Mouse (Mus musculus): Measurements from ENCODE around the gene St3gal5. TPM values are rescaled to one million over a fixed set of nuclear protein-coding genes. Genes with fewer than 3 reads are reported as not detected.

St3gal5 gene
- total RNA-seq, 4 experiments from 2014 or later: 106 to 366 (median 212) TPM

DNA sequence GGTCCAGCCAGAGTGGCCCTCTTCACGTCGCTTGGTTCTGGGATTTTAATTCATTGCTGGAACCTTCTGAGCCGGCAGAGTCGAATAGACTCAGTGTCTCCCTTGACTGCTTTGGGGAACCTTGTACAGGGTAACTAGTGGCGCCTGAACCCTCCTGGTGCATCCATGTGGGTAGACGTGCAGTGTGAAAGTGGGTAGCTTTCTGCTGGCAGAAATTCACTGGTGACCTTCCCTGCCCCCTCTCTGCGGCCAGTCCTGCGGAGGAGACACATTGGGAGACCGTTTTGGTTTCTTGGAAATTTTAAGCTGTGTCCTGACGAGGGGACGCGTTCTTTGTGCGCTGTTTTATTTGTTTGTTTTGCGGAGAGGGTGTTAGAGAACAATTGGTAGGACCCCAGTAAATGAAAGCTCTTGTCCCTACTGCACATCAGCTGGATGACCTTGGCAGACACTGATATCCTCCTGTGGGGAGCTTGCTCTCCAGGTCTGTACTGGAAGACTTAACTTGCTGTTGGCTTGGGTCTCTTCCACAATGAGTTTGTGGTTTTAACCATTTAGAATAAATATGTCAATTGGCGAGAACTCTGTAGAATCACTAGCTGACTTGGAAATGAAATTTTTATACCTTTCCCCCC, 746 bp downstream of the St3gal5 start:
- DNase-seq: no peak

DNA sequence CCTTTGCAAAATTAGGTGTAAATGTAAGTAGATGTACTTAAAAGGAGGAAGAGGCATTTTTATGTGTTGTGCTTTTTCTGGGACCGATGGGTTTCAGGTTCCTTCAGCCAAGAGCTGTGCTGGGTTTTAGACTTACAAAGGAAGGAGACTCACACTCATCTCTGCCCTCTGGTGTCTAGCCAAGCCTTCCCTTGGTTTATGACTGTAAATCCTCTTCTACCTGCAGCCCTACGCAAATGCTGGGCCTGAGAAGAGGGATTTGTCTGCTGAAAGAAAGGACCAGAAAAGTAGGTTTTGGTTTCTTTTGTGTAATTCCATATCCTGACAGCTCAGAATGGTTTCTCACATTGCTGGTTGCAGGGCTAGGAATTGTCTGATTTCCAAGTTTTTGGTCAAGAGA, 1.3 kb downstream of the St3gal5 start:
- no peak for DNase-seq

DNA sequence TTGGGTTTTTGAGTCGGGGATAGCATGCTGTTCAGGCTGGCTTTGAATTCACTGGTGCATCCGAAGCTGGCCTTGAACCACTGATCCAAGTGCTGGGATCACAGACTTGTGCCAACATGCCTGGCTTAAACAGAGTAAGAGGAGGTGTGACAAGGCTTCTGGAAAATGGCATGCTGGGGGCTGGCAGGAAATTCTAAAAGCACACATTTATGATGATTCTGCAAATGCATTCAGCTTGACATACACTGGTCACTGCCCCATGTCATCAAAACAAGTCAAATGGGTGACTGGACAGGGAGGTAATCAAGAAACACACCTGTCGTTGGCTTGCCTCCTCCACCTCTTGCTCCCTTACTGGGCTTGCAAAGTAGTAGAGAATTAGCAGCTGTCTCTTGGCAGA, 1.9 kb downstream of the St3gal5 start:
- DNase-seq: no peak

DNA sequence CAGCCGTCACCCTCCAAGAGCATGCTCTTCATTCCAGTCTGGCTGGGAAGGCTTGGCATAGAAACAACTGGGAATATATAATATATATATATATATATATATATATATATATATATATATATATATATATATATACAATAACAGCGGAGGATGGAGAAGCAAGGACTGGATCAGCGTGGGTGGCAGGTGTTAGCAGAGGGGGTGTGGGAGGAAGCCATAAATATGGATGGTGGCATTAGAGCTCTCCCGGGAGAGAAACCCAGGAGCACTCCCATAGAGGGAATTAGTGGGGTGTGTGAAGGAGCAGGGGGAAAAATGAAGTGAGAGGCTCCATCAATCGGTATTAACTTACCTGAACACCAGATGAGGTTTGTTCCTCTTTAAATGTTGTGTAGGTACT, 2.8 kb downstream of the St3gal5 start:
- no peak for DNase-seq

DNA sequence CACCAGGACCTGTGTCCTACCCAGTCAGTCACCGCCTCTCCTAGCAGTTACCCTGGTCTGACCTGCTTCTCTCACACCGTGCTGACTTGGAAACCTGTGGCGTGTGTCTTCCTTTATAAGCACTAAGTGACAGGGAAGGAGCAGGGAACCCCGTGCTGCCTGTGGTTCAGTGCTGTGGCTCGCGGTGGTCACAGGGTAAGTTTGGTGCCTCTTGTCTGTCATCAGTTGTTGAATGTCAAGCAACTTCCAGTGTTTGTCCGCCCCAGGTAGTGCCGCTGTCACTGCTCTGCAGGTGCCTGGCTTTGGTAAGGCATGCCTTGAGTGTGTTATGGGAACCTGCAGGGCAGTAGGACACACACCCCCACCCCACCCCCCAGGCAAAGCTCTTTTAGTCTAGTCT, 3.5 kb downstream of the St3gal5 start:
- no peak for DNase-seq

DNA sequence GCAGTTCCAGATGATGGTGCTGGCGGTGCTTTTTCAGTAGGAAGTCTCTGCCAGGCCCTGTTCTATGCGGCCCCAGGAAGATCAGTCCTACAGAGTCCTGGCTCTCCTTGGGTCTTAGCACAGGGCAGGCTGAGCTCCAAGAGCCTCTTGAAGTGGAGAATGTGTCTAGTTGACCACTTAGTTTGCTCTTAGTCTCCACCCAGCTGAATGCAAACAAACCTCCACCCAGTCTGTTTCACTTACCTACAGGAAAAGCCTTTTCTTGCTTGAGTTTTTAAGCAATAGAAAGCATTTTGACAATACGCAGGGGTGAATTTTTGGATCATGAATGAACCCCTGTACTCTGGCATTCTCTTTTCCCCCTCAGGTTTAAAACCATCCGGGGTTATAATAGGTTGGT, 4.0 kb downstream of the St3gal5 start:
- no peak for DNase-seq

DNA sequence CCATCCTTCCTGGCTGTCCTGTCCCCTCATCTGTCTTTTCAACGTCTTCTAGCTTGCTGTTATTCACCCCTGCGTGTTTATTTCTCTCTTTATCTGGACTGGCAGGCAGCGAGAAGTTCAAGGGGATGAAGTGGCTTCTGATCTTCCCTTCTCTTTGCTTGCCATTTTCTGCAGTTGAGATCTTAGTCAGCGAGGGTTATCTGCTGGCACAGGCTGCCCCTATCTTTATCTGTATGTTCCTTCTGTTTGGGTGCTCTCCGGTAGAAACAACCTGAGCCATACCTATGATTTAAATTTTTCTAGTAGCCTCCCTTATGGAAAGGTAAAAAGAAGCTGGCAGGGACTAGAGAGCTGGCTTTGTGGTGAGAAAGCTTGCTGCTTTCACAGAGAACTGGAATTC, 4.7 kb downstream of the St3gal5 start:
- DNase-seq: no peak

DNA sequence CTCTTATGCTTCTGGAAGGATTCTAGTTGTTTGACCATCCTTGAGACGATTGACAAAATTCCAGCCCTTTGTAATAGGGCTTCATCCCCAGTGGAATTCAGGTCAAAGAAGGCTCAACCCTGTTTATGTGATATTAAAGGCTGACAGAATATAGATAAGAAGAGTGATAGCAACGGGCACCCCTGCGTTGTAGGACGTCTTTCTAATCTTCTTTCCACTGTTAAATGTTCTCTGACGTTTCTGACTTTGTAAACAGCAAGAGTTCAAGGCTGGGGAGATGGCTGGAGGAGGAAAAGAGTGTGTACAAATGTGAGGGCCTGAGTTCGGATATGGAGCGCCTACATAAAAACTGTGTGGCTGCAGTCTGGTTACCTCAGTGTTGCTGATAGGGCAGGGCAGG, 7.1 kb downstream of the St3gal5 start:
- DNase-seq: no peak

DNA sequence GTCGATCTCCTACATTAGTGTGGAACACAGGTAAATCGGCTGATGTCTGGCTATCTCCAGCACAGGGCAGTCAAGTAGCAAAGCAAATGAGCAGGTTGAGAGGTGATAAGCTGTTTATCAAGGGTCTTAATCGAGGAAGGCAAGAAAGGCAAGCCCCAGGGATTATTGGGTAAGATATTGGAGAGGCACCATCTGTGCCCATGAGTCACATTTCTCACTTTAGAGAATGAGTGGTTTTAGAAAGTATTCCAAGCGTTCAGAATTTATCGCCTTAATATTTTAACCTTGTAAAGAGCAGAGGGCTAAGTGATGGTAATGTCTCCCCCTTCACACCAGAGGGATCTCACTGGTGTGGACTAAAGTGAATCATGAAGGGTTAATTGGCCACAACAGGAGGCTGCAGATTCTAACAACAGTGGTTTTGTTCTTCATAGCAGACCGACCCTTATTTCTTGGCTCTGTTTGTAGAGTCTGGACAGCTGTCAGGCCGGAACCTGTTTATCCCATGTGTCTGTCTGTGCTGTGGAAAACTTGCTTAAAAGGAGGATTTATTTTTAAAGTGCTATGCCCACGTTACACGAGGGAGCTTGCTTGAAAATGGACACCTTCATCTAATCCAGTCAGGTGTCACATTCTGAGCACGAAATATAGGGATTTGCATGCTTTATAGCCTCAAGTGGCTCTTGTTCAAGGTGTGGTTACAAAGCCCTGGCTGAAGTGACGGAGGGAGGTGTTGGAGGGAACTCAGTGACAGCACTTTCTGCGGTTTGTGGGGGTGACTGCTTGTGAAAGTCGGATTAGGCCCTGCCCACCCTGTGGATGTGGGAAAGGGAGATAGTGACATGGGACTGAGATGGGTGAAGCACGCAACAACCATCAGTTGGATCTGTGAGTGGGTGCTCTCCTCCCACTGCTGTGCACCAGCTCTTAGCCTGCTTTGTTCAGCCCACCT, 11.8 kb downstream of the St3gal5 start:
- DNase-seq: no peak

DNA sequence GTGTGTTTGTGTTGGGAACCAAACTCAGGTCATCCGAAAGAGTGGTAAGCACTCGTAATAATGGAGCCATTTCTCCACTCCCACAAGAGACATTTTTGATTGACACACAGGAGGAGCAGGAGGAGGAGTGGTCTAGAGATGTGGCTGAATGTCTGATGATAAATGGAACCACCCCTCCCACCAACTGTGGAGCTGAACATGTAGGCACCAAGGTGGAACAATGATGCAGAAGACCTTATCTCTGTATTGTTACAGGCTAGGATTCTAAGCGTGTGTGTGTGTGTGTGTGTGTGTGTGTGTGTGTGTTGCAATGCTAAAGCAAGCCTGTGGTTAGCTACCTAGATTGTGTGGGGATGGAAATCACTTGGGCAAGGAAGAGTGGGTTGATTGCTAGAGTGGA, 13.2 kb downstream of the St3gal5 start:
- DNase-seq: no peak

DNA sequence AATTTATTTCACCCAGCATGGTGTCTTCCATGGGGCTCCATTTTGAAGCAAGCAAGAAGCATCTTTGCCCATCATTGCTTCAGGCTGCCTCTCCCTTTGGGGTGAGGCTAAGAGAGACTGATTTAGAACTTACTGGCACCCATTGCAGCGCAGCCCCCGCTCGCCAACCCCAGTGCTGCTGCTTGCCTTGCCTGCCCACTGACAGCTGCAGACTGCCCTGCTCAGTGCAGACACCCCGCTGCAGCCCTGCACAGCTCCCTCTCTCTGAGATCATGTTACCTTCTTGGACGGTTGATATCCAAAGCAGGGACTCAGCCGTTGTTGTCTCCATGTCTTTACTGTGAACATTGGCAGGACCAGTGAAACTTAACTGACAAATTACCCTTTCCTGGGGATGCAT, 15.2 kb downstream of the St3gal5 start:
- no peak for DNase-seq

DNA sequence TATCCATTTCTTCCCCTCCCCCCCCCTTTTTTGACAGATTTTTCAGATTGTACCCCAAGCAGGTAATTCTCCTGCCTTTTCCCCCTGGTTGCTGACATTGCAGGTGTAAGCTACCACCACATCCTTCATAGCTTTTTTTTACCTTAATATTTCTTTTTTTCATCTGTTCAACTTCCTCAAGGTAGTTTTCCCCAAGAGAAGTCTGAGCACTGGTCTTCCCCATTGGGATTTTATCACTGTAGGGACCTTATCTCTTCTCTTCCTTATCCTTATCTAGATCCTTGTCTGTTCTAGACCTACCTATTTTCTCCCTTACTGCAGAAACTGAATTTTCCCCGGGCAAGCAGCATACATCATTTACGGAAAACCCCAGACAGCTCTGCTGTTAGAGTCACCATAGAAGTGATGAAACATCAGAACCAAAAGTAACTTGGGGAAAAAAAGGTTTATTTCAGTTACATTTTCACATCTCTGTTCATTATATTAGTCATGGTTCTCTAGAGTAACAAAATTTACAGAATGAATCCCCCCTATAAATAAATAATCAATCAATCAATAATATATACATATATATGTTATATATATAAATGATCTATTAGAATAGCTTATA, 15.8 kb downstream of the St3gal5 start:
- no peak for DNase-seq

DNA sequence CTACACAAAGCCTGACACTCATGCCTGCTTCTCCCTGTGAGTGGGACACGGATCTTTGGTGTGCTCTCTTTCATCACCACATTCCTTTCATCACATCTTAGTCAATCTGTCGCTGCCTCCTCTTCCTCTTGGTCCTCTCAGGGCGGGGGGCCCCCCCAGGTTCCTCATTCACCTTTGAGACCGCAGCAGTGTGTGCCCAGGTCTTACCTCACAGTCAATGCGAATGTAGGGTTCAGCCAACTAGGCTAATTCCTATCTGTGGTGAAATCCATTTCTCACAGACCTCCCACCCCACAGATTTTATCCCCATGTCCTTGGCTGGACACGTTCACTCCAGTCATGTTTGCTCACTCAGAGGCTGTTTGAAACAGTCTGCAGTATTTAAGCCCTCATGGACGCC, 17.5 kb downstream of the St3gal5 start:
- no peak for DNase-seq

DNA sequence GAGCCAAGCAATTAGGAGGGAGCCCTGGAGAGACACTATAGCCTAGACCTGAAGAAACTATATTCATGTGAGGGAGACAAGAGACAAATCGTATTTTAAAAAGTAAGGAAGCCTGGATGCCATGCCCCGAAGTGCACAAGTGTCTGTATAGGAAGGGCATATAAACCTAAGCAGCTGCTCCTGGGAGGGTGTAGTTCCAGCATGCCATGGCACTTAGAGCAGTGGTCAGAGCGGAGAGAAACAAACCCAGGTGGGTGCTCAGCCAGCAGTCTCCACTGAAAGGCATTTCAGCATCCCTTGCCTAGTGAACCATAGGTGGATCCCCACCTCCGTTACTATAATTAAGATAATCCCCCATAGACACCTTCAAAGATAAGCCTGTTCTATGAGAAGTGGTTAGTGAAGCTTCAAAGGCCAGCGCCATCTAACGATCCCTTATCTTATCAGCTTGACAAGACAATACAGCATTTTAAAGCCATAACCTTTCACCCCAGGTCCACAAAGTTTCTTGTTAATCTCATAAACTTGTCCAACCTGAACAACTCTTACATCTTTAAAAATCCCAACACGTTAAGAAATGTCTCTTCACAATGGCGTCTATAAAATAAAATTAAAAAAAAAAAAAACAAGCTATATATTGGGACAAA, 20.1 kb downstream of the St3gal5 start:
- DNase-seq: no peak

DNA sequence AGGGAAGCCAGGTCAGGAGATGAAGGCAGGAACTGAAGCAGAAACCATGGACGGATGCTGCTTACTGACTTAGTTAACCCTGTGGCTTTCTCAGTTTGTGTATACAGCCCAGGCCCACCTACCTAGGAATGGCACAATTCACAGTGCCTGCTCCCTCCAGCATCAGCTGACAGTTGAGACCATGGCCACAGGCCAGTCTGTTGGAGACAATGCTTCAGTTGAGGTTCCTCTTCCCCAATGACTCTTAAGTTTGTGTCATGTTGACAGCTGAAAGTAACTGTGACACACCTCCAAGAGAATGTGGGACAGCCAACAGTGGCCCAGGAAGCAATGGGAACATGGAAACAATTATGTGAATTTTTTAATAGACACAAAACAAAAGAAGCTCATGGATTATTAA, 22.5 kb downstream of the St3gal5 start:
- DNase-seq: no peak

DNA sequence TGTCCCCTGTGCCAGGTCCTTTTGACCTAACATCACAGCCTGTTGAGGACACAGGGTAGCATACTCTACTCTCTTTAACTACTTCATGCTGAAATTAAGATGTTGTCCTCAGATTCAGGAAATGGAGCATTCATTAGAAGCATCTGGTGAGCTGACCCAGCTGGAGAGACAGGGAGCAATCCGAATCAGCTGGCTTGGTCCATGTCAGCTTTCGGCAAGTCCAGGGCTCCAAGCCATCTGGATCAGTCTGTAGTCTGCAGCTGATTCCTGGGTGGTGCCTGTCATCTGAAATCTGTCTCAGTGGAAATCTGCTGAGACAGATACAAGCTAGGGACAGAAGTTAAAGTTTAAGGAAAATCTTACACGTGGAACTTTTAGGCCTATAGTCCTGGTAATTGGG, 23.9 kb downstream of the St3gal5 start:
- DNase-seq: no peak

DNA sequence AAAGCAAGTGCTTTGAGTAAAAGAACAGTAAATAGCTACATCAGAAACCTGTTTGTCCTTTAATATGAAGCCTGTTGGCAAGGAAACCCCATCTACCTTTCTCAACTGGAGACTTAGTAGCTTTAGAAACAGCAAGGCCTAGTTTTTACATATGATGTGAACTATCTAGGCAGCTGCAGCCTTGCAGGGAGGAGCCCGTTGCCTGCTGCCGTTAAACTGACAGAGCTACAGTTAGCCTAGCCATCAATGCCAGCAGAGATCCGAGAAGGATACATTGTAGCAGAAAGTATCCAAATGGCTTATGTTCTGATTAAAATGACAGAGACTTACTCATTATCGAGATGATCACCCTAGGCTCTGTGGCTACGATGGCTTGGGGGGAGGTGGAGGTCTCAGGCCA, 25.1 kb downstream of the St3gal5 start:
- DNase-seq: no peak

DNA sequence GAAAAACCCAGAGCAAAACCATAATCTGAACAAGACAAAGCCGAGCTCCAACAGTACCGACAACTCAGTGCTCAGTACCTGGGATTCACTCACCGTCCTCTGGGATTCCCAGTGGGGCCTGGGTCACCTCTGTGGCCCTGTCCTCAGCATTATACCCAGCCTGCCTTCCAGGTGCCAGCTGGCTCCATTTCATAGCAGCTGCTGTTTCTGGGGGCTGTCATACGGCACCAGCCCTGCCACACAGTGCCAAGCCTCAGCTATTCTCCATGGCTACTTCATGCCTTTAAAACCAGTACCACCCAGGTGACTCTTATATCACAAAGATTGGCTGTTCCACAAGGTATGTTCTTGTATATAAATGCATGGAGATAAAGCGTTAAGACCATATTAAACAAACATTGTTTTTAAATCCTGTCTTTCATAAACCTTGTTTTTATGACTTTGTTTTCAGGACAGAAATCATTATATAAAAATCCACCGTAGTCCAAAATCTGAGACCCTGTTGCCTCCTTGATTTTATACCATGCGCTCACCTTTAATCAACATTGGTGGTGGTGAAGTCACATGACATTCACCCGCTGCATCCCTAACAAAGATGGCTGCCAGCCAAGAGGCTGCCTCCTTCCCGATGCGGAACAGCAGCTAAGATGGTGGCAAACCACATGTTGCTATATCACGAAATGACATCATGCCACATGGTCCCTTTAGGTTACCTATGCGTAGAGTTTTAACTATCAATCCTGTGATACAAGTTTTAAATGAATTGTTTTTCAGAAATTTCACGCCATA, 27.1 kb downstream of the St3gal5 start:
- DNase-seq: no peak

DNA sequence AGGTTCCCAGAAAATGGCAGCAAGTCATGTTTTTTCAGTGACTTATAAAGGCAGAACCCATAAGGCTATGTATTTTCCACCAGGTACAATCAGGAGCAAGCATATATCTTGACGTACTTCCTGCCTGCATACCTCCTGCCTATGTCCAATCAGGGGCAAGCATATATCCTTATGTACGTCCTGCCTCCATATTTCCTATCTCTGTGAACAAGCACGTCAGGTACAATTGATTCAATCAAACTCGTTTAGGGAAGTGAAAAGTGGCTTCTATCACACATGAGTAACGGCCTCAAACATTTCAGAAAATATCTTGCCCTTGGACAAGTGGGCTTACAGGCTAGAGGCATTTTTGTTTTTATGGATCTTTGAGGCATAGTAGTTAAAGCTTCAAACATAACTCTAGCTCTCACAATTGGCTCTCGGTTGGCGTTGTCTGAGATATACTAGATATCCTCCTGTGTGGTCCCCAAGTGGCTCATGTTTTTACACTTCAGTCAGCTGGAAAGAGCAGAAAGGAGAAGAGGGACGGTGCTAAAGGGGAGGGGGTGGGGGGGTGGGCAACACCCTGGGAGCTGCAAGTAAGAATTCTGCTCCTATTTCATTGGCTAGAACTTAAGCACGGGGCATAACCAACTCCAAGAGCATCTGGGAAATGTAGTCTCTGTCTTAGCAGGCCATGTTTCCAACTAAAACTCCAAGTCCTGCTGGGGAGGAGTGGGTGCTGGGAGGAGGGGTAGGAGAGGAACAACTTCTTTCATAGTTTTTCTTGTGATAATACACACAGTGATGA, 28.9 kb downstream of the St3gal5 start:
- no peak for DNase-seq

DNA sequence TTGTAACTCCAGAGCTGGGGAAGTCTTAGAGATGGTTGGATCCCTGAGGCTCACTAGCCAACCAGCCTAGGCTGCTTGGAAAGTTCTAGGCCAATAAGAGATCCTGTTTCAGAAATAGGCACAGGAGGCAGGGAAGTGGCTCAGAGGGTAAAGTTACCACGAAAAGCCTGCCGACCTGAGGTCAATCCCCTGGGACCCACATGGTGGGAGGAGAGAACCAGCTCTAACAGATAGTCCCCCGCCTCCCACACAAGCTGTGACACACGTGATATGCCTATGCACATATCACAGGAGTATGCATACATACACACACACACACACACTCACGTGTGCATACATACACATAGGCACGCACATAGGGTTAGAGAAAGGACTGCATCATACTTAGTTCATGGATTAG, 32.7 kb downstream of the St3gal5 start:
- DNase-seq: no peak

DNA sequence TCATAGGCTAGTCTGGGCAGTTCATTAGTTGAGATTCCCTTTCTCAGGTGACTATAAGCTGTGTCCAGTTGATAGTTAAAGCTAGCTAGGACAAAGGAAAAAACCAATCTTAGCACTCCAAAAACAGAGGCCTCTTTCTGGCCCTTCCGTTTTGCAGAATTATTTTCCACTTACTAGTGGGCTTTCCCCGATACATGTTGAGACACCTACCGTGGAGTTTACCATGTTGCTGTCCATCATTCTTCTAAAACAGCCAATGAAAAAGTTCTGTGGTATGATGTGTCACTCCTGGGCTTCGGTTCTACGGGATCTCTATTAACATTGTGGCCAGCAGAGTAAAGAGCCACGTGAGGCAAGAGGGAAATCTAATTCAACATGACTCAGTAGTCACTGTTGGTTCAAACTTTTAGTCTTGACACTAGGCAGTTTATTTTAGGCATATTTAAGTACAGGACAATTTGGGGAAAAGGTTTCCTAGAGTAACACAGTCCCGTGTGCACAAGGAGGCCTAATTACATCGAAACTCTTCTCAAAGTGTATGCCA, 35.4 kb downstream of the St3gal5 start:
- DNase-seq: no peak
